Mouse (Mus musculus) G1E-ER4 (cell line): ENCODE measurements around the gene Mb21d2. TPM values are rescaled to one million over a fixed set of nuclear protein-coding genes. Genes with fewer than 3 reads are reported as not detected.

Experiments used
- GATA1 ChIP-seq: IDR thresholded peaks from one replicate; pipeline ENCODE4 v1.8.0; 2012; ENCODE audit warnings: low read length, inconsistent platforms
- polyA plus RNA-seq: library from polyadenylated mRNA; stranded (reverse); fragments of >175 nt; gene quantifications from 2 replicates; pipeline ENCODE4 v1.2.3, GENCODE M21; 2012

The Mb21d2 gene
- polyA plus RNA-seq, 1 experiment, result not detected

- no peak for TF ChIP-seq GATA1
Measured at GRCm38 (mm10) chr16:28881787-28882186, 47.7 kb downstream of the Mb21d2 start.

DNA sequence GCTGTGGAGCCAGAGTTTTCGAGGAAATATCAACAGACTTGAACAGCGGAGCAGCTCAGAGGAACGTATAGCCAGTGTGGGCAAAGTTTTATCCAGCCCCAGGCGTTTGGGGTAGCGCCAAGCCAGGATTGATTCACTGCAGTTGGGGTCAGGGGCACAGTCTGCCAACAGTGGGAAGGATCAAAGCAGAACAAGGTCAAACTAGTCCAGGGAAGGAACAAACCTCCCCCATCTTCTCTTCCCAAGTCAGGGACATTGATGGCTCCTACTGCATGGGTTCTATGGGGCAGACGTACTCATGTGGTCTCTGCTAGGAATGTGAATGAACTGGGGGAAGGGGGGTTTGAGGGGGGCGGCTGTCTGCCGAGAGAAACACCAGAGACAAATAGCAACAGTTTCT is 48.7 kb downstream of the Mb21d2 start:
- TF ChIP-seq GATA1, result no peak

- no peak for TF ChIP-seq GATA1
Measured at GRCm38 (mm10) chr16:28880307-28880681, 49.2 kb downstream of the Mb21d2 start.

GRCm38 (mm10) chr16:28879636-28880306 is 49.7 kb downstream of the Mb21d2 start:
- TF ChIP-seq GATA1, result no peak

GRCm38 (mm10) chr16:28877162-28877662 is 52.3 kb downstream of the Mb21d2 start:
- no peak for TF ChIP-seq GATA1

DNA sequence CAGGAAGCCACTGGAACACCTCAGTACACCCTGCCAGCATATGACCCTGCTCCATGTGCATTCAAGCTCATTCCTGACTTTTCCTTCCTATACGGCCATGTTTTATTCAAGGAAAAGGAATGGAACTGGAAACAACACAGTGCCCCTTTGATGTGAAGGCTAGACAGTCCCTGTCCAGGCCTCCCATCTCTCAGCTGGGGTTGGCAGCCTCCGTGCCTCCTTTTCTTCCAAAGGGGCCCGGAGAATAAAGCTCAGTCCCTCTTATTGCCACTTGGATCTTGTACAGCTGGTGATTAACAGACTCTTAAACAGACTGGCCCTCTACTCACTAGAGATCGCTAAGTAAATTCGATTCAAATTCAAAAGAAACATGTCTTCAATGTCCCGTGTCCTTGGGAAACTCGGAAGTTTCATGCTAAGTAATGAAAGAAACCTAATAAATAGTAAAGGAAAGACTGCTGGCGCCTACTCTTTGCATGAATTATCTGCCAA is 56.0 kb downstream of the Mb21d2 start:
- TF ChIP-seq GATA1, result no peak

DNA sequence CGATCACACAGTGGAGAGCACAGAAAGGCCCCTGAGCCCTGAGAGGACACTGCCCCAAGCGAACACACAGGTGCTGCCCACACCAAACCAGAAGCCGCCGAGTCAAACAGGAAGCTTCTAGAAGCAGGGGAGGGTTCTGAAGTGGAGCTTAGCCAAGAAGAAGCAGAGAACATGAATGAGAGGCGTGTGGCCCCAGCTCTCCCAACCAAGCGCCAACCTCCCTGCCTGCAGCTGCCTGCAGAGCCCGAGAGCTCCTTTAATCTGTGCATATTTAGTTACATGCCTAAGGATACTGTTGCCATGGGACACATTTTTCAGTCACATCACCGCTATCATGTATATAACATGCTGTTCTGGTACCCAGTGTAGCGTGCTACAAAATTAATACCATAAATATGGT is 58.6 kb downstream of the Mb21d2 start:
- TF ChIP-seq GATA1, result no peak

- no peak for TF ChIP-seq GATA1
Measured at GRCm38 (mm10) chr16:28870456-28870855, 59.0 kb downstream of the Mb21d2 start.

- no peak for TF ChIP-seq GATA1
Measured at GRCm38 (mm10) chr16:28868864-28869263, 60.6 kb downstream of the Mb21d2 start.

DNA sequence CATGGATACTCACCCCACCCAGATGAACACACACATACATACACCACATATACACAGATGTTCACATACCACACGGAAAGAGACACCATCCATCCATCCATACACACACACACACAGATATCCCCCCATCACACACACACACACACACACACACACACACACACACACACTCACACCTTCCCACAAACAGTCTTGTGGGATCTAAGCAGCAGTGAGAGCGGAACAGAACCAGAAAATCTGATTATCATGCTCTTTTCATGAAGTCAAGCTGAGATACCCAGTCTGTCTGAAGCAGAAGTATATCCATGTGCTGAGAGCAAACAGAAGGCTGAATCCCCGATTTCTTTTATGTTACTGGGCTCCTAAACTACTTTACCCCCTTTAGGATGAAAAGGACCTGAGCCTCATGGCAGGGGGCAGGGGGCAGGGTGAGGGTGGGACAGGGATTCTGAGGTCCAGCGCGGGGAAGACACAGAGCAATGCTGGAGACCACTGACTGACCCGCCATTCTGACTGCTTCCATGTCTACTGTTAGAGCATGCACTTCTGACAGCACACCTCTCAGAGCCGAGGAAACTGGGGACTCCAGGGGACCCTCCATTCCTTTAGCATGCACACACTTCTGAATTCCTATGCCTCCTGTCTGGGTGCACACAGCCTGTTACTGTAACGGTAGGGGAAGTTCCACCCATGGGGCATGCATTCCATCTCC is 62.7 kb downstream of the Mb21d2 start:
- TF ChIP-seq GATA1, result no peak

DNA sequence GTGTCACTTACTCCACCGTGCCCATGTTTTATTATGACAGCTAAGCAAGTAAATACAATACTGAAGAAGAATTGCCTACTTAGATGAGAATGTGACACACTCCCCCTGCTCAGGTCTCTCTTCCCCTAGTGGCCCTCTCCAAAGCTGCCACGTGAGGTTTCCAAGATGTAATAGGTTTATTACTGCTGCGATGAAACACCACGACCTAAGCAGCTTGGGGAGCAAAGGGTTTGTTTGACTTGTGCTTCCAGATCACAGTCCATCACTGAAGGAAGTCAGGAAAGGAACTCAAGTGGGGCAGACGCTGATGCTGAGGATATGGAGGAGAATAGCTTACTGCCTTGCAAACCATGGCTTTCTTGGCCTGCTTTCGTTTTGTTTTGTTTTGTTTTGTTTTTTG is 65.9 kb downstream of the Mb21d2 start:
- TF ChIP-seq GATA1, result no peak

DNA sequence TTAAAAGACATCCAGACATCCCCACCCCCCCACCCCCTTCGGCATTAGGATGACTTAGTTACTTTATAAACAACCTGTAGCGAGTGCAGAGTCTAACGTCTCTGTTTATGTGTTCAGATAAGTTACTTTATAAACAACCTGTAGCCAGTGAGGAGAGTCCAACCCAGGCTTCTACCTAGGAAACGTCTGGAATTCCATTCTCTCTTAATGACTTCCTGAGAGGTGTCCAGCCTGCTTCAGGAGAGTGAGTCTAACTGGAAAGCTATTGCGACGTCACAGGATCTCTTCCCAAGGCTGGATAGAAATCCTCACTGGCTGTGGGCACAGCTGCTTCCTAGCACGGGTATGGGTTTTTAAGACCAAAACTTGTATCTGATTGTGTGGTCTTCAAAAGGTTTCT is 67.4 kb downstream of the Mb21d2 start:
- TF ChIP-seq GATA1, result no peak

- TF ChIP-seq GATA1, result no peak
Measured at GRCm38 (mm10) chr16:28859678-28860077, 69.8 kb downstream of the Mb21d2 start.

- no peak for TF ChIP-seq GATA1
Measured at GRCm38 (mm10) chr16:28859009-28859288, 70.5 kb downstream of the Mb21d2 start.

GRCm38 (mm10) chr16:28858210-28859008 is 71.1 kb downstream of the Mb21d2 start:
- TF ChIP-seq GATA1, result no peak

DNA sequence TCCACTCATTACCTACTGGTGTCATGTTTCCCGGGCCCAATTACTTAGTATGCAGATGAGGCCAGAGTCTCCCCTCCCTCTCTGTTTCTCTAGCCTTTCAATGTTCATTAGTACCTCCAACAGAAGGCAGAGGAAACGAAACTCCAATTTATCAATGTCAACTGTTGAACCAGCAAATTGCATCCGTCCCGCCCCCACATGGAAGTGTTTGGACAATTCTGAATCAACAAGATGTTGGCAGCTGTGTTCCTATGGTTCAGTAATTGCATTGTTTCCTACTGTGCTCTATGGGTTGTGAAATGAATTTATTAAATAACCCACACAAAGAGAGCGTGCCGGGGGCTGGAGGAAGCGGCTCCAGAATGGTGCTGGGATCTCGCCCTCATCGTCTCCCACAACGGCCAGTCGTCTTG is 78.1 kb downstream of the Mb21d2 start:
- TF ChIP-seq GATA1, result no peak
